ENCODE assay signal across 8 mouse cellular contexts in genomic region chr5:123117257-123117656, GRCm38 (mm10). TPM values are rescaled to one million over a fixed set of nuclear protein-coding genes. Genes with fewer than 3 reads are reported as not detected.
DNase-seq lines count a peak whose midpoint lies in the region; ATAC-seq and TF ChIP-seq lines count a peak whose summit lies in the region.

No protein-coding gene starts in this region.

- ATAC-seq in Patski, result peak; percentile 62
- ATAC-seq in common myeloid progenitor, adult 5-6 weeks (replicated peaks; ENCODE audit: low read depth, poor library complexity, severe bottlenecking), result peak; percentile 66
- ATAC-seq in granulocyte monocyte progenitor cell, adult 5-6 weeks (replicated peaks; ENCODE audit: poor library complexity, severe bottlenecking), result peak; percentile 78
- ATAC-seq in activated CD4-positive, CD25-positive, alpha-beta regulatory T cell, adult 4 months, result no peak

- in situ Hi-C loops in Patski (cut with MboI; ENCODE audit: low pct_unique_long_range_greater_than_20kb), result no loop called here

- CTCF ChIA-PET in Patski (lab: Charles Lee), result interaction anchor here (1.0 to 1.1 kb wide), 2 partner anchors 32 to 50 kb away, joined by 3 to 5 read pairs; no protein-coding TSS in a partner anchor

- DNase-seq in CD4-positive helper T cell, adult 2 months (ENCODE audit: low read depth, low spot score), result peak; percentile 76
- DNase-seq in Patski (ENCODE audit: low read depth, low spot score), result no peak
- DNase-seq in kidney, postnatal 14 days, result peak; percentile 87
- DNase-seq in lung, postnatal 10 days, result peak; percentile 89
- peak; percentile 80 for DNase-seq in right cerebral cortex, postnatal 4 days

- POLR2A ChIA-PET in Patski (lab: Charles Lee), result no interaction called here

- peak; percentile 88 for TF ChIP-seq CTCF in Patski (IDR thresholded peaks at IDR 0.05)

- H3K27me3 ChIP-seq in Patski, result no peaks in the 10 kb centered on the region

RNA-seq across cellular contexts. Expression of gene Rhof, which starts 15.2 kb away (rescaled TPM):
- polyA plus RNA-seq in Patski (2021), result 0.33 TPM
- 3.4 TPM in 2 replicates for total RNA-seq in common myeloid progenitor, adult 5-6 weeks (2017)
- 1.5 TPM in 1 of 2 replicates, not detected in the other for total RNA-seq in granulocyte monocyte progenitor cell, adult 5-6 weeks (2014; fragmentation: Nextera tagmentation)
- 0.26 and 1.6 TPM in 2 replicates for total RNA-seq in granulocyte monocyte progenitor cell, adult 5-6 weeks (2017)
- 10 to 100 TPM; 54.3 to 75.1 TPM for polyA plus RNA-seq in activated CD4-positive, CD25-positive, alpha-beta regulatory T cell, adult 4 months (2017; shearing (Covaris generic))

RNA-seq across cellular contexts. Expression of gene Setd1b, which starts 24.7 kb away (rescaled TPM):
- polyA plus RNA-seq in Patski (2021), result 8.1 TPM
- total RNA-seq in common myeloid progenitor, adult 5-6 weeks (2017), result 6.3 and 7.7 TPM in 2 replicates
- 29.5 and 37.5 TPM in 2 replicates for total RNA-seq in granulocyte monocyte progenitor cell, adult 5-6 weeks (2014; fragmentation: Nextera tagmentation)
- 1.2 TPM in 2 replicates for total RNA-seq in granulocyte monocyte progenitor cell, adult 5-6 weeks (2017)
- polyA plus RNA-seq in activated CD4-positive, CD25-positive, alpha-beta regulatory T cell, adult 4 months (2017; shearing (Covaris generic)), result 10 to 100 TPM; 12.5 to 12.9 TPM

RNA-seq across cellular contexts. Expression of gene Tmem120b, which starts 49.0 kb away (rescaled TPM):
- 8.1 TPM for polyA plus RNA-seq in Patski (2021)
- total RNA-seq in common myeloid progenitor, adult 5-6 weeks (2017), result 4.8 and 4.9 TPM in 2 replicates
- 1.8 and 3.1 TPM in 2 replicates for total RNA-seq in granulocyte monocyte progenitor cell, adult 5-6 weeks (2014; fragmentation: Nextera tagmentation)
- total RNA-seq in granulocyte monocyte progenitor cell, adult 5-6 weeks (2017), result 1.6 and 2.3 TPM in 2 replicates
- polyA plus RNA-seq in activated CD4-positive, CD25-positive, alpha-beta regulatory T cell, adult 4 months (2017; shearing (Covaris generic)), result 1 to 10 TPM; 2.2 to 2.3 TPM

RNA-seq across cellular contexts. Expression of gene Psmd9, which starts 52.0 kb away (rescaled TPM):
- polyA plus RNA-seq in Patski (2021), result 59.3 TPM
- 27.1 and 44.4 TPM in 2 replicates for total RNA-seq in common myeloid progenitor, adult 5-6 weeks (2017)
- total RNA-seq in granulocyte monocyte progenitor cell, adult 5-6 weeks (2014; fragmentation: Nextera tagmentation), result 26.5 and 45.9 TPM in 2 replicates
- 15.5 and 25.2 TPM in 2 replicates for total RNA-seq in granulocyte monocyte progenitor cell, adult 5-6 weeks (2017)
- polyA plus RNA-seq in activated CD4-positive, CD25-positive, alpha-beta regulatory T cell, adult 4 months (2017; shearing (Covaris generic)), result 10 to 100 TPM; 31.6 to 42.2 TPM
